Mouse (Mus musculus): ENCODE results near the gene Prkar1b.

DNA sequence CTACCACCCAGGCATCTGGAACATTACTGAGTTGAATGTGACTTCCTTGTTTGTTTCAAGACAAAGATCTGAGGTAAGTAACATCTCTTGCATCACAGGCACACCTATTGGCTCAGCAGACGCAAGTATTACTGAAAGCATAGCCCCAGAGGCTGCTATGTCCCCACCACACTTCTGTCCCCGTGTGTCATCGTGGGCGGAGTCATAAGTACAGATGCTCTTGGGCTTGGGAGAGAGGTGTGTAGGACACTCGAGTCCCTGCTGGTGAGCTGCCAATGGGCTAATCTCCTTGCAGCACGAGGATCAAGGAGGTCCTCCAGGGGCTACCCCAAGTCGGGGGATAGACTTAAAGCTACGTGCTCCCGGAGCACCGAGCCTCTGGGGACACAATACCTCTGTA, 96.6 kb downstream of the Prkar1b start:
- no peak for TF ChIP-seq GATA1 (IDR thresholded peaks at IDR 0.05; ENCODE audit: low read length)
- no peak for TF ChIP-seq TAL1 (IDR thresholded peaks at IDR 0.05; ENCODE audit: low read length)
